ENCODE assay signal across 8 mouse cellular contexts in genomic region chr13:23450398-23450797, GRCm38 (mm10). TPM values are rescaled to one million over a fixed set of nuclear protein-coding genes. Genes with fewer than 3 reads are reported as not detected.
DNase-seq lines count a peak whose midpoint lies in the region; ATAC-seq lines count a peak whose summit lies in the region.

No protein-coding gene starts in this region.

- peak overlapping the region; percentile 66; the same call in 1 of the 2 replicates for H3K27ac ChIP-seq in embryonic facial prominence, embryonic 15.5 days (replicated peaks)
- H3K27ac ChIP-seq in heart, embryonic 10.5 days: peak overlapping the region; percentile 76
- peak overlapping the region; percentile 62; the same call in 1 of the 2 replicates for H3K27ac ChIP-seq in kidney, embryonic 15.5 days
- H3K27ac ChIP-seq in limb, embryonic 15.5 days: peak overlapping the region; percentile 62
- H3K27ac ChIP-seq in midbrain, embryonic 15.5 days: peak overlapping the region; percentile 62

- ATAC-seq in embryonic facial prominence, embryonic 15.5 days (ENCODE audit: insufficient number of reproducible peaks, low FRiP score, low TSS enrichment, low read depth): no peak
- no peak for ATAC-seq in kidney, embryonic 15.5 days (replicated peaks; ENCODE audit: low FRiP score)
- ATAC-seq in limb, embryonic 15.5 days (ENCODE audit: insufficient number of reproducible peaks, low FRiP score, low TSS enrichment, low read depth): no peak
- ATAC-seq in midbrain, embryonic 15.5 days (replicated peaks): peak; percentile 49; the same call in 1 of the 2 replicates

- 0 out of 2 replicates have a peak overlapping the region, but pooled peaks have one; percentile 28 for H3K9ac ChIP-seq in embryonic facial prominence, embryonic 15.5 days
- peak overlapping the region; percentile 35 for H3K9ac ChIP-seq in kidney, embryonic 15.5 days
- no peak overlapping the region for H3K9ac ChIP-seq in limb, embryonic 15.5 days
- H3K9ac ChIP-seq in midbrain, embryonic 15.5 days: peak overlapping the region; percentile 51

- WGBS in embryonic facial prominence, embryonic 15.5 days: under 1% methylated on average over 15 of the region's 15 CpGs
- WGBS in heart, embryonic 10.5 days: under 1% methylated on average over 15 of the region's 15 CpGs
- under 1% methylated on average over 15 of the region's 15 CpGs for WGBS in kidney, embryonic 15.5 days
- under 1% methylated on average over 15 of the region's 15 CpGs for WGBS in limb, embryonic 15.5 days
- under 1% methylated on average over 15 of the region's 15 CpGs for WGBS in midbrain, embryonic 15.5 days

- H3K4me3 ChIP-seq in embryonic facial prominence, embryonic 15.5 days (replicated peaks): peak overlapping the region; percentile 62
- H3K4me3 ChIP-seq in heart, embryonic 10.5 days: peak overlapping the region; percentile 70
- H3K4me3 ChIP-seq in kidney, embryonic 15.5 days (replicated peaks): peak overlapping the region; percentile 57
- H3K4me3 ChIP-seq in limb, embryonic 15.5 days: peak overlapping the region; percentile 54
- peak overlapping the region; percentile 53 for H3K4me3 ChIP-seq in midbrain, embryonic 15.5 days

- no peaks in the 10 kb centered on the region for H3K27me3 ChIP-seq in embryonic facial prominence, embryonic 15.5 days
- H3K27me3 ChIP-seq in heart, embryonic 10.5 days (ENCODE audit: insufficient read depth, poor library complexity, severe bottlenecking): no peaks in the 10 kb centered on the region
- no peaks in the 10 kb centered on the region for H3K27me3 ChIP-seq in kidney, embryonic 15.5 days
- no peaks in the 10 kb centered on the region for H3K27me3 ChIP-seq in limb, embryonic 15.5 days
- H3K27me3 ChIP-seq in midbrain, embryonic 15.5 days (replicated peaks): no peaks in the 10 kb centered on the region

- peak overlapping the region; percentile 71 for H3K4me2 ChIP-seq in embryonic facial prominence, embryonic 15.5 days (replicated peaks)
- peak overlapping the region; percentile 71 for H3K4me2 ChIP-seq in kidney, embryonic 15.5 days
- H3K4me2 ChIP-seq in limb, embryonic 15.5 days: peak overlapping the region; percentile 61
- peak overlapping the region; percentile 71 for H3K4me2 ChIP-seq in midbrain, embryonic 15.5 days

- DNase-seq in 3T3-L1 (ENCODE audit: low read depth, low spot score): peak; percentile 96
- DNase-seq in adrenal gland, postnatal 36 days: peak; percentile 88 to 91
- peak; percentile 92 for DNase-seq in heart, embryonic 10.5 days (ENCODE audit: low spot score)
- DNase-seq in spleen, postnatal 14 days (ENCODE audit: low spot score in 2 of 2): peak; percentile 72 to 79

- no peaks in the 10 kb centered on the region for H3K36me3 ChIP-seq in embryonic facial prominence, embryonic 15.5 days
- no peaks in the 10 kb centered on the region for H3K36me3 ChIP-seq in heart, embryonic 10.5 days
- H3K36me3 ChIP-seq in kidney, embryonic 15.5 days: no peaks in the 10 kb centered on the region
- H3K36me3 ChIP-seq in limb, embryonic 15.5 days: no peaks in the 10 kb centered on the region
- H3K36me3 ChIP-seq in midbrain, embryonic 15.5 days (replicated peaks): no peaks in the 10 kb centered on the region

- H3K9me3 ChIP-seq in embryonic facial prominence, embryonic 15.5 days (replicated peaks): no peaks in the 10 kb centered on the region
- no peaks in the 10 kb centered on the region for H3K9me3 ChIP-seq in heart, embryonic 10.5 days
- H3K9me3 ChIP-seq in kidney, embryonic 15.5 days (replicated peaks): no peaks in the 10 kb centered on the region
- no peaks in the 10 kb centered on the region for H3K9me3 ChIP-seq in limb, embryonic 15.5 days
- H3K9me3 ChIP-seq in midbrain, embryonic 15.5 days: no peaks in the 10 kb centered on the region

- peaks cover 5% of the 10 kb centered on the region; the same call in 1 of the 2 replicates for H3K4me1 ChIP-seq in embryonic facial prominence, embryonic 15.5 days
- peaks cover 5% of the 10 kb centered on the region; the same call in 1 of the 2 replicates for H3K4me1 ChIP-seq in heart, embryonic 10.5 days
- H3K4me1 ChIP-seq in kidney, embryonic 15.5 days: peaks cover 5% of the 10 kb centered on the region; the same call in 1 of the 2 replicates
- H3K4me1 ChIP-seq in limb, embryonic 15.5 days: no peaks in the 10 kb centered on the region
- peaks cover 8% of the 10 kb centered on the region for H3K4me1 ChIP-seq in midbrain, embryonic 15.5 days

RNA-seq across cellular contexts. Expression of gene Btn1a1, which starts 15.3 kb away (rescaled TPM):
- total RNA-seq in adrenal gland, postnatal 36 days (2021): not detected
- polyA plus RNA-seq in embryonic facial prominence, embryonic 15.5 days (2015; fragmentation: Nextera tagmentation; extraction: Ambion mirVana): 0.04 TPM in 1 of 2 replicates, not detected in the other
- polyA plus RNA-seq in heart, embryonic 10.5 days (2016; fragmentation: Nextera tagmentation; extraction: Ambion mirVana): 0.04 and 0.96 TPM in 2 replicates
- 0.08 and 0.12 TPM in 2 replicates for polyA plus RNA-seq in kidney, embryonic 15.5 days (2015; fragmentation: Nextera tagmentation; extraction: Ambion mirVana)
- 0.18 and 0.22 TPM in 2 replicates for polyA plus RNA-seq in limb, embryonic 15.5 days (2015; fragmentation: Nextera tagmentation; extraction: Ambion mirVana)
- 0.09 and 0.25 TPM in 2 replicates for polyA plus RNA-seq in midbrain, embryonic 15.5 days (2015; fragmentation: Nextera tagmentation; extraction: Ambion mirVana)

RNA-seq across cellular contexts. Expression of gene Abt1, which starts 26.7 kb away (rescaled TPM):
- total RNA-seq in adrenal gland, postnatal 36 days (2021): 1 to 10 TPM; 6.9 to 8.3 TPM
- polyA plus RNA-seq in embryonic facial prominence, embryonic 15.5 days (2015; fragmentation: Nextera tagmentation; extraction: Ambion mirVana): 12.2 and 12.7 TPM in 2 replicates
- polyA plus RNA-seq in heart, embryonic 10.5 days (2016; fragmentation: Nextera tagmentation; extraction: Ambion mirVana): 10.1 and 13.0 TPM in 2 replicates
- polyA plus RNA-seq in kidney, embryonic 15.5 days (2015; fragmentation: Nextera tagmentation; extraction: Ambion mirVana): 13.5 and 13.7 TPM in 2 replicates
- 11.9 and 13.9 TPM in 2 replicates for polyA plus RNA-seq in limb, embryonic 15.5 days (2015; fragmentation: Nextera tagmentation; extraction: Ambion mirVana)
- polyA plus RNA-seq in midbrain, embryonic 15.5 days (2015; fragmentation: Nextera tagmentation; extraction: Ambion mirVana): 9.8 and 9.9 TPM in 2 replicates

RNA-seq across cellular contexts. Expression of gene Btn2a2, which starts 38.3 kb away (rescaled TPM):
- total RNA-seq in adrenal gland, postnatal 36 days (2021): not detected
- 0.55 and 0.65 TPM in 2 replicates for polyA plus RNA-seq in embryonic facial prominence, embryonic 15.5 days (2015; fragmentation: Nextera tagmentation; extraction: Ambion mirVana)
- polyA plus RNA-seq in heart, embryonic 10.5 days (2016; fragmentation: Nextera tagmentation; extraction: Ambion mirVana): 0.30 and 0.75 TPM in 2 replicates
- polyA plus RNA-seq in kidney, embryonic 15.5 days (2015; fragmentation: Nextera tagmentation; extraction: Ambion mirVana): 0.55 and 0.71 TPM in 2 replicates
- 0.61 and 0.67 TPM in 2 replicates for polyA plus RNA-seq in limb, embryonic 15.5 days (2015; fragmentation: Nextera tagmentation; extraction: Ambion mirVana)
- polyA plus RNA-seq in midbrain, embryonic 15.5 days (2015; fragmentation: Nextera tagmentation; extraction: Ambion mirVana): not detected in 2 replicates
